Mouse (Mus musculus) adrenal gland, adult 8-10 months (tissue): Measurements from ENCODE around the gene Slc37a4. TPM values are rescaled to one million over a fixed set of nuclear protein-coding genes. Genes with fewer than 3 reads are reported as not detected.
"Not testable (repeated sequence)": the region's sequence is repeated elsewhere in the genome, so short reads cannot be mapped to it uniquely, and the experiment has no call there.

Experiments used
- DNase-seq: peaks from one replicate; pipeline ENCODE4 v3.0.0; 2022
- microRNA-seq, 2 experiments: library from miRNA; unstranded; fragments of <30 nt; microRNA quantifications; one replicate each; pipeline ENCODE4 v1.2.0; 2022
- total RNA-seq, 4 experiments: library from RNA; stranded (reverse); gene quantifications; 2 replicates each; pipeline ENCODE4 v1.2.4; 2022

Slc37a4 gene
- total RNA-seq, 4 experiments from 2014 or later = 18.2 to 27.8 (median 23.5) TPM

- no peak for DNase-seq
Observed at GRCm38 (mm10) chr9:44440961-44441360, 44.3 kb downstream of the Slc37a4 start, which contains the start of gene Foxr1. Gene Foxr1 (minus strand): TSS chr9:44441136.

GRCm38 (mm10) chr9:44444402-44445025 is 47.9 kb downstream of the Slc37a4 start:
- DNase-seq = not testable (repeated sequence)

DNA sequence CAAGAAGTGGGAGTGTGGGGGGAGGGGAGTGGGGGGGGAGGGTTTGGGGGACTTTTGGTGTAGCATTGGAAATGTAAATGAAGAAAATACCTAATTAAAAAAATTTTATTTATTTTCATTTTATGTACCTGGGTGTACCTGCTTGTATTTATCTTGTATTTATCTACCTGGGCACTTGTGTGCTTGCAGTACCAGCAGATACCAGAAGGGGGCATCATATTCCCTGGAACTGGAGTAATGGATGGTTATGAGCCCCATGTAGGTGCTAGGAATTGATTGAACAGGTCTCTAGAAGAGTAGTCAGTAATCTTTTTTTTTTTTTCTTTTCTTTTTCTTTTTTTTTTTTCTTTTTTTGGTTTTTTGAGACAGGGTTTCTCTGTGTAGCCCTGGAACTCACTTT is 53.7 kb downstream of the Slc37a4 start:
- no peak for DNase-seq

Small RNA genes lying within 50 kb of the gene (microRNA-seq; reads per million reads assigned to microRNA genes)
- gene Mir7085 = 0.35 to 1.3 reads per million in 2 experiments

Other genes starting within 250 kb of the Slc37a4 start
- gene Cbl, start 162.8 kb upstream of the Slc37a4 start, total RNA-seq = 10 to 100 TPM; 30.4 to 52.9 (median 40.1) TPM
- gene Ccdc153, start 156.2 kb upstream of the Slc37a4 start, total RNA-seq = 10 to 100 TPM in 2 of 4 experiments, 1 to 10 TPM in 2; 3.9 to 18.0 (median 7.9) TPM
- under 1 TPM in 3 of 4 experiments, not detected in 1; 0.24 to 0.27 (median 0.25) TPM for gene Pdzd3, start 145.4 kb upstream of the Slc37a4 start, total RNA-seq
- gene Nlrx1, start 128.3 kb upstream of the Slc37a4 start, total RNA-seq = 10 to 100 TPM; 27.6 to 41.8 (median 34.2) TPM
- 10 to 100 TPM; 39.3 to 51.3 (median 42.1) TPM for gene Abcg4, start 108.2 kb upstream of the Slc37a4 start, total RNA-seq
- 10 to 100 TPM; 20.3 to 44.4 (median 31.8) TPM for gene Hinfp, start 91.2 kb upstream of the Slc37a4 start, total RNA-seq
- gene C2cd2l, start 76.6 kb upstream of the Slc37a4 start, total RNA-seq = 10 to 100 TPM; 42.6 to 60.5 (median 49.9) TPM
- 10 to 100 TPM; 31.4 to 37.0 (median 34.8) TPM for gene Dpagt1, start 70.8 kb upstream of the Slc37a4 start, total RNA-seq
- gene H2afx, start 62.2 kb upstream of the Slc37a4 start, total RNA-seq = 10 to 100 TPM; 25.9 to 44.6 (median 31.7) TPM
- 100 to 1,000 TPM in 2 of 4 experiments, 10 to 100 TPM in 2; 82.8 to 122 (median 96.8) TPM for gene Hmbs, start 52.6 kb upstream of the Slc37a4 start, total RNA-seq
- 10 to 100 TPM; 78.0 to 91.8 (median 85.8) TPM for gene Vps11, start 35.2 kb upstream of the Slc37a4 start, total RNA-seq
- gene Hyou1, start 17.4 kb upstream of the Slc37a4 start, total RNA-seq = 100 to 1,000 TPM; 199 to 239 (median 228) TPM
- gene Rps25, start 10.3 kb downstream of the Slc37a4 start, total RNA-seq = 1,000 to 10,000 TPM; 1,115 to 1,314 (median 1,244) TPM
- 100 to 1,000 TPM in 2 of 4 experiments, 10 to 100 TPM in 2; 86.0 to 116 (median 98.3) TPM for gene Trappc4, start 10.7 kb downstream of the Slc37a4 start, total RNA-seq
- 10 to 100 TPM; 14.9 to 29.6 (median 25.7) TPM for gene Ccdc84, start 21.7 kb downstream of the Slc37a4 start, total RNA-seq
- not detected for gene Foxr1, start 44.3 kb downstream of the Slc37a4 start, total RNA-seq
- gene Upk2, start 58.1 kb downstream of the Slc37a4 start, total RNA-seq = not detected
- gene Bcl9l, start 86.0 kb downstream of the Slc37a4 start, total RNA-seq = 10 to 100 TPM; 48.9 to 76.1 (median 66.7) TPM
- under 1 TPM; 0.13 to 0.32 (median 0.18) TPM for gene Cxcr5, start 165.0 kb downstream of the Slc37a4 start, total RNA-seq
- 100 to 1,000 TPM; 142 to 160 (median 152) TPM for gene Ddx6, start 208.0 kb downstream of the Slc37a4 start, total RNA-seq